21 mouse cellular contexts compared by ENCODE assay signal in the genomic region with DNA sequence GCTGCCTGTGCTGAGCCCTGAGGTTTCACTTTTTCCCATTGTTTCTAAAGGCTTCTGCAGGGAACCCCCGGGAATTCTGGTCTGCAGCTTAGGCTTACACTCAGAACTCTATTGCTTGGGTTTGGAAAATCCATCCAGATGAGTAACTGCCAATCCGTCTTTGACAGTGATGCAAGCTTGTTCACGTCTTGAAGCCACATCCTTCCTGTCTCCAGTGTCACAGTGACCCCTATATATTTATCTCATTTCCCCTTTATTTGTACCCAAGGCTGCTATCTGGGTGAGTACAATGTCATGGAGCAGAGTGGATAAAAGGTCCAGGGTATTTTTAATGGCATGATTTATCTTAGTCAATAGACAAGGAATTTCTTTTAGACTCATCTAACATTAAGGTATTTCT. TPM values are rescaled to one million over a fixed set of nuclear protein-coding genes. Genes with fewer than 3 reads are reported as not detected.
DNase-seq lines count a peak whose midpoint lies in the region; ATAC-seq and TF ChIP-seq lines count a peak whose summit lies in the region.
"Had no signal": no experiment of that assay in that cellular context is flagged by ENCODE, and none has a peak within 500 bp of the region (broad histone marks: within the 10 kb centered on the region; RNA-seq: fewer than 3 reads in every experiment).

Gene Nlrp3 (plus strand): TSS at position 245 of the 400 bp plus-strand sequence.

- no peaks in the 10 kb centered on the region for H3K27me3 ChIP-seq in small intestine, adult 2 months (ENCODE audit: control insufficient read depth, insufficient read depth, low read length)
- H3K27me3 ChIP-seq: heart, embryonic 13.5 days; hindbrain, embryonic 12.5 days; intestine, embryonic 15.5 days; kidney, embryonic 15.5 days; liver, embryonic 13.5 days; midbrain, embryonic 13.5 days; stomach, embryonic 15.5 days had no signal

- intact Hi-C loops in left cerebral cortex, postnatal 4 days (cut with DNase I): no loop called here

- DNase-seq in layer of hippocampus, adult 2 months (ENCODE audit: low spot score in 2 of 2): no peak
- DNase-seq in layer of hippocampus, adult 8-10 months (ENCODE audit: low spot score in 2 of 2): no peak
- peak; percentile 41 for DNase-seq in lung, postnatal 36 days
- DNase-seq in lung, postnatal 10 days: no peak
- DNase-seq in left cerebral cortex, postnatal 4 days: no peak
- DNase-seq in embryo, embryonic 9.5 days (ENCODE audit: extremely low spot score): no peak
- DNase-seq: adrenal gland, adult 8-10 months; cerebellum, postnatal 10 days; forebrain, postnatal 0 days; gastrocnemius, postnatal 14 days; liver, embryonic 13.5 days; right cerebral cortex, postnatal 4 days had no signal

- no peak within 1 kb of the TSS; the same call in 1 of the 2 replicates for H3K4me3 ChIP-seq in layer of hippocampus, adult 2 months
- no peak within 1 kb of the TSS; the same call in 1 of the 2 replicates for H3K4me3 ChIP-seq in small intestine, adult 2 months (ENCODE audit: low read depth, low read length)
- H3K4me3 ChIP-seq: erythroblast, embryonic 14.5 days; heart, embryonic 13.5 days; hindbrain, embryonic 12.5 days; intestine, embryonic 15.5 days; kidney, embryonic 15.5 days; liver, embryonic 13.5 days; midbrain, embryonic 13.5 days; stomach, embryonic 15.5 days had no signal

- H3K27ac ChIP-seq in layer of hippocampus, adult 2 months: peak within 1 kb of the TSS; percentile 28; the same call in 1 of the 2 replicates
- peak within 1 kb of the TSS; percentile 31; the same call in 1 of the 2 replicates for H3K27ac ChIP-seq in small intestine, adult 2 months (ENCODE audit: insufficient read depth, low read depth, low read length)
- H3K27ac ChIP-seq: heart, embryonic 13.5 days; hindbrain, embryonic 12.5 days; intestine, embryonic 15.5 days; kidney, embryonic 15.5 days; liver, embryonic 13.5 days; midbrain, embryonic 13.5 days had no signal

- no peak for TF ChIP-seq CTCF in layer of hippocampus, adult 2 months (conservative IDR thresholded peaks at IDR 0.05)
- no peak for TF ChIP-seq CTCF in small intestine, adult 2 months (IDR thresholded peaks at IDR 0.05; ENCODE audit: extremely low read depth, insufficient read length, insufficient replicate concordance, low read depth, low read length)

- H3K36me3 ChIP-seq in small intestine, adult 2 months (ENCODE audit: control insufficient read depth, insufficient read depth, low read length): no peaks in the 10 kb centered on the region
- H3K36me3 ChIP-seq: heart, embryonic 13.5 days; hindbrain, embryonic 12.5 days; intestine, embryonic 15.5 days; kidney, embryonic 15.5 days; liver, embryonic 13.5 days; midbrain, embryonic 13.5 days; stomach, embryonic 15.5 days had no signal

- 46% methylated on average over 3 of the region's 3 CpGs for WGBS in small intestine, adult 2 months

- no peak for TF ChIP-seq POLR2A in small intestine, adult 2 months (IDR thresholded peaks at IDR 0.05; ENCODE audit: low read depth, low read length)

- peak; percentile 46 to 71; a peak in 1 of 4 replicates for ATAC-seq in hematopoietic stem cell, adult 5-6 weeks (replicated peaks in 1 of 2; ENCODE audit: insufficient read depth in 1 of 2, low FRiP score in 2 of 2, low TSS enrichment in 1 of 2, low read depth in 1 of 2, poor library complexity in 2 of 2, severe bottlenecking in 2 of 2)
- ATAC-seq: forebrain, postnatal 0 days; intestine, embryonic 15.5 days; midbrain, embryonic 13.5 days had no signal

- no peaks in the 10 kb centered on the region for H3K4me1 ChIP-seq in small intestine, adult 2 months (ENCODE audit: control insufficient read depth, insufficient read depth, insufficient read length, low read length)
- H3K4me1 ChIP-seq: heart, embryonic 13.5 days; hindbrain, embryonic 12.5 days; midbrain, embryonic 13.5 days; stomach, embryonic 15.5 days had no signal

RNA-seq across cellular contexts. Expression of gene Nlrp3, which starts in this region (rescaled TPM):
- total RNA-seq in layer of hippocampus, adult 2 months (2021): 1 to 10 TPM in 1 of 2 experiments, under 1 TPM in 1; 0.59 to 1.1 TPM
- 1 to 10 TPM in 3 of 4 experiments, under 1 TPM in 1; 0.98 to 5.6 (median 2.3) TPM for total RNA-seq in layer of hippocampus, adult 8-10 months (2022)
- 3.2 and 4.9 TPM in 2 replicates for total RNA-seq in hematopoietic stem cell, adult 5-6 weeks (2017)
- polyA plus RNA-seq in small intestine, adult 2 months (2012; rRNA removed): 0.16 and 0.20 TPM in 2 replicates
- under 1 TPM; 0.50 to 0.60 TPM for total RNA-seq in left cerebral cortex, postnatal 4 days (2021)
